Mouse (Mus musculus) WW6 (cell line): Measurements from ENCODE around the gene Paip2b.
"Not testable (repeated sequence)": the region's sequence is repeated elsewhere in the genome, so short reads cannot be mapped to it uniquely, and the experiment has no call there.

Source experiments
- DNase-seq: peaks from one replicate; pipeline ENCODE4 v3.0.0-alpha.2; 2013; ENCODE audit warnings: low read depth, low spot score

Gene Paip2b

GRCm38 (mm10) chr6:83802033-83802432 is 29.5 kb downstream of the Paip2b start:
- no peak for DNase-seq

- no peak for DNase-seq
Observed at GRCm38 (mm10) chr6:83796686-83797085, 34.9 kb downstream of the Paip2b start.

- DNase-seq = no peak
Observed at GRCm38 (mm10) chr6:83795492-83795900, 36.0 kb downstream of the Paip2b start.

GRCm38 (mm10) chr6:83794760-83795296 is 36.7 kb downstream of the Paip2b start, which contains the start of gene Nagk:
TSS of gene Nagk (plus strand) at chr6:83794982.
- peak; percentile 87 for DNase-seq

- no peak for DNase-seq
Observed at GRCm38 (mm10) chr6:83791251-83791890, 40.2 kb downstream of the Paip2b start.

- not testable (repeated sequence) for DNase-seq
Observed at GRCm38 (mm10) chr6:83790533-83790932, 41.0 kb downstream of the Paip2b start.

- DNase-seq = no peak
Observed at GRCm38 (mm10) chr6:83788554-83788953, 43.0 kb downstream of the Paip2b start.

- DNase-seq = no peak
Observed at GRCm38 (mm10) chr6:83786426-83786825, 45.1 kb downstream of the Paip2b start.

- DNase-seq = no peak
Observed at GRCm38 (mm10) chr6:83779026-83779425, 52.5 kb downstream of the Paip2b start.

- no peak for DNase-seq
Observed at GRCm38 (mm10) chr6:83778306-83778705, 53.2 kb downstream of the Paip2b start.

GRCm38 (mm10) chr6:83775638-83776293 is 55.8 kb downstream of the Paip2b start, which contains the start of gene Tex261:
TSS of gene Tex261 (minus strand) at chr6:83775813.
- DNase-seq = peak; percentile 80

- no peak for DNase-seq
Observed at GRCm38 (mm10) chr6:83774781-83775563, 56.6 kb downstream of the Paip2b start.

- DNase-seq = no peak
Observed at GRCm38 (mm10) chr6:83774126-83774525, 57.4 kb downstream of the Paip2b start.

GRCm38 (mm10) chr6:83768485-83768884 is 63.1 kb downstream of the Paip2b start:
- DNase-seq = no peak

- no peak for DNase-seq
Observed at GRCm38 (mm10) chr6:83766982-83767381, 64.6 kb downstream of the Paip2b start.

GRCm38 (mm10) chr6:83762880-83763431 is 68.6 kb downstream of the Paip2b start:
- DNase-seq = no peak

- no peak for DNase-seq
Observed at GRCm38 (mm10) chr6:83762344-83762743, 69.2 kb downstream of the Paip2b start, which contains the start of gene Ankrd53. TSS of gene Ankrd53 (plus strand) at chr6:83762644.

GRCm38 (mm10) chr6:83756051-83756450 is 75.5 kb downstream of the Paip2b start:
- DNase-seq = no peak
